Mouse (Mus musculus): ENCODE measurements at regions not wholly inside any gene's neighbourhood (a gene's known extent, or its start where the extent isn't known, plus 50 kb on each side); places are given as distances from the start of the nearest gene placed in this dataset.
A peak's percentile ranks its signal among the peaks of the same experiment; 100 is the strongest.

DNA sequence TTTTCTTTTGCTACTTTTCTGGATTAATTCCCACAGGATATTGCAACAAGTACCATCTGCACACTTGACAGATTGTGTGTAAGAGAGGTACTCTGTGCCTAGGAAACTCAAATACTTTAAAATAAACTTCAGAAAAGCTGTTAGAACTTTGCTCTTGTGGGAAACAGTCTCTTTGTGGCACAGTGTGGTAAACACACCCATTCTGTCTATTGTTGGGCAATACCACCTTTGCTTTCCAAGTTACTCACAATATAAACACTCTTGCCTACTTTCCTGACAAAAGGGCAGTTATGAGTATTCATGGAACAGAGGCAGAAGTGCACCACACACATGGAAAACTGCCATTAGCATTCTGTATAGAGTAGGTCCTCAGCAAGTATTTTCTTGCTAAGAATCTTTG, 577.5 kb upstream of the Lrrn3 start:
- no peak for TF ChIP-seq POLR2A (IDR thresholded peaks at IDR 0.05; ENCODE audit: low read depth, low read length)
- no peak for TF ChIP-seq CTCF (conservative IDR thresholded peaks at IDR 0.05; ENCODE audit: insufficient read depth, insufficient read length, low read depth, low read length)

GRCm38 (mm10) chr12:42049056-42049455, 562.8 kb upstream of the Lrrn3 start:
- Histone ChIP-seq H3K4me1 (ENCODE audit: control insufficient read depth, insufficient read depth, low read length) (no peaks in the 10 kb centered on the region), H3K27ac (ENCODE audit: insufficient read depth, low read depth, low read length) (no peak overlapping the region), H3K4me3 (ENCODE audit: insufficient read depth, low read depth, low read length) (no peak overlapping the region), H3K27me3 (replicated peaks; ENCODE audit: control insufficient read depth, insufficient read depth, low read length) (no peaks in the 10 kb centered on the region), H3K36me3 (ENCODE audit: control insufficient read depth, insufficient read depth, low read length) (no peaks in the 10 kb centered on the region)
- no peak for DNase-seq
- 27% methylated on average over 1 of the region's 1 CpGs for WGBS
- TF ChIP-seq CTCF (conservative IDR thresholded peaks at IDR 0.05; ENCODE audit: insufficient read depth, insufficient read length, low read depth, low read length) (no peak), POLR2A (IDR thresholded peaks at IDR 0.05; ENCODE audit: low read depth, low read length) (no peak)

More for the DNA sequence above, 577.5 kb upstream of the Lrrn3 start:
- no peak overlapping the region for H3K4me3 ChIP-seq (ENCODE audit: insufficient read depth, low read depth, low read length)
- no peaks in the 10 kb centered on the region for H3K4me1 ChIP-seq (ENCODE audit: control insufficient read depth, insufficient read depth, low read length)
- H3K36me3 ChIP-seq (ENCODE audit: control insufficient read depth, insufficient read depth, low read length) = no peaks in the 10 kb centered on the region
- no peak overlapping the region for H3K27ac ChIP-seq (ENCODE audit: insufficient read depth, low read depth, low read length)
- no peak for DNase-seq
- no peaks in the 10 kb centered on the region for H3K27me3 ChIP-seq (replicated peaks; ENCODE audit: control insufficient read depth, insufficient read depth, low read length)

DNA sequence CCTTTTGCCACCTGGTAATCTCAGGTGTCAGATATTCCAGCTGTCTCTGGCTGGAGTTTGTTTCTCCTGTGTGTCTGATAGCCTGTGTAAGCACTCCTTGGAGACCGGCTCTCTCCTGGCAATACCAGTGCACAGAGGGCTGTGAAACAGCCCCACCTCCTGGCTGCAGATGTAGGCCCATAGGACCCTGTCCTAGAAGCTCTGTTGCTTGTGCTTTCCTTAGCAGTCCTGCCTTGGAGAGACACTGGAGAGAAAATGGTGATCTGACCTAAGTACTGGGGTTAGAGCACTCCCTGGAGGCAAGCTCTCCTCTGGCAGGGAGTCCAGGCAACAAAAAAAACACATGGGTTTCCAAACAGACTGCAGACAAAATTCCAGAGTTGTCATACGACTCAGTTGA, 541.6 kb upstream of the Lrrn3 start:
- 50% methylated on average over 2 of the region's 2 CpGs for WGBS
- Histone ChIP-seq H3K27ac (ENCODE audit: insufficient read depth, low read depth, low read length) (no peak overlapping the region), H3K27me3 (replicated peaks; ENCODE audit: control insufficient read depth, insufficient read depth, low read length) (no peaks in the 10 kb centered on the region), H3K4me1 (ENCODE audit: control insufficient read depth, insufficient read depth, low read length) (no peaks in the 10 kb centered on the region), H3K36me3 (ENCODE audit: control insufficient read depth, insufficient read depth, low read length) (no peaks in the 10 kb centered on the region), H3K4me3 (ENCODE audit: insufficient read depth, low read depth, low read length) (no peak overlapping the region)
- no peak for DNase-seq
- no peak for TF ChIP-seq POLR2A (IDR thresholded peaks at IDR 0.05; ENCODE audit: low read depth, low read length)
- TF ChIP-seq CTCF (conservative IDR thresholded peaks at IDR 0.05; ENCODE audit: insufficient read depth, insufficient read length, low read depth, low read length) = 0 out of 2 replicates have a peak, but pooled peaks have one; percentile 14

DNA sequence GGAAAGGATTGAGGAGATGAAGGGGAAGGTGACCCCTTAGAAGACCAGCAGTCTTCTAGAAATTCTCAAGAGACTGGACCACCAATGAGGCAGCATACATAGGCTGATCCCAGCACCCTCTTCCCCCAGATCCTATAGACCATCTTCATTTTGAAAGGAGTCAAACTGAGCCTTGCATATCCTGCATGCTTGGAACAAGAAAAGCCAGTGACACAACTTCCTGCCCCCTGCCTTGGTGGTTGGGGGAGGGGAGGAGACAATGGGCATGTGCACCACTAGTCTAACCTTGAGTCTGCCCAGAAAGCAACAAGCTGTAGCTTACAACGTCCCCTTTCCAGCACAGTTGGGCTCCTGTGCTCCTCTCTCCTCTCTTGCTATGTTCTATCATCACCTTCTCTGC, 531.3 kb upstream of the Lrrn3 start:
- Histone ChIP-seq H3K4me1 (ENCODE audit: control insufficient read depth, insufficient read depth, low read length) (no peaks in the 10 kb centered on the region), H3K4me3 (ENCODE audit: insufficient read depth, low read depth, low read length) (no peak overlapping the region), H3K27me3 (replicated peaks; ENCODE audit: control insufficient read depth, insufficient read depth, low read length) (no peaks in the 10 kb centered on the region), H3K36me3 (ENCODE audit: control insufficient read depth, insufficient read depth, low read length) (no peaks in the 10 kb centered on the region), H3K27ac (ENCODE audit: insufficient read depth, low read depth, low read length) (no peak overlapping the region)
- WGBS = 73% methylated on average over 1 of the region's 1 CpGs
- TF ChIP-seq POLR2A (IDR thresholded peaks at IDR 0.05; ENCODE audit: low read depth, low read length) (no peak), CTCF (conservative IDR thresholded peaks at IDR 0.05; ENCODE audit: insufficient read depth, insufficient read length, low read depth, low read length) (no peak)
- no peak for DNase-seq

DNA sequence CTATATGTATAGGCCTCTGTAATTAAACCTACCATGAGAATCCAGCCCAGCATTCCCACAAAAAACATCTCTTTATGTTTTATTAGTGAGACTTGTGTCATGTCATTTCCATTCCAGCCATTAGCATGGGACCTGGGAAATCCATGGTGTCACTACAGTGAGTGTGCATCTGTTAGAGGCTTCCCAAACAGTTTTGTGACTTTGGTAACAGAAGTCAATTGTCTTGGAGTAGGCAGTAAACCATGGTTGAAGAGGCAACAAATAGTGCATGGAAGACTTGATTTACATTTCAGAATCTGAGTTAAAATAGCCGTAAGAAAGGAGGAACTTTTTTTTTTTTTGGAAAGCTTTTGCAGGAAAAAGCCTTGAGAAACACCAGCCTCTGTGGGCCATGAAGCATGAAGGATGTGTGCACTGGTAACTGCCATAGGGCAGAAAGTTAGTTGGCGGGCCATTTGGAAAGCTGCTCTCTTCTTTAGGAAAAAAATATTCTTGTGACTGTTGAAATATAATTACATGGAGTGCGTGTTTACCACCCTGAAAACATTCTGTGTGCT, 522.7 kb upstream of the Lrrn3 start:
- no peaks in the 10 kb centered on the region for H3K36me3 ChIP-seq (ENCODE audit: control insufficient read depth, insufficient read depth, low read length)
- H3K27me3 ChIP-seq (replicated peaks; ENCODE audit: control insufficient read depth, insufficient read depth, low read length) = no peaks in the 10 kb centered on the region
- 26% methylated on average over 3 of the region's 3 CpGs for WGBS
- DNase-seq = no peak
- no peaks in the 10 kb centered on the region for H3K4me1 ChIP-seq (ENCODE audit: control insufficient read depth, insufficient read depth, low read length)
- no peak overlapping the region for H3K4me3 ChIP-seq (ENCODE audit: insufficient read depth, low read depth, low read length)
- no peak overlapping the region for H3K27ac ChIP-seq (ENCODE audit: insufficient read depth, low read depth, low read length)
- TF ChIP-seq POLR2A (IDR thresholded peaks at IDR 0.05; ENCODE audit: low read depth, low read length) (no peak), CTCF (conservative IDR thresholded peaks at IDR 0.05; ENCODE audit: insufficient read depth, insufficient read length, low read depth, low read length) (no peak)

GRCm38 (mm10) chr12:42006912-42007311, 520.7 kb upstream of the Lrrn3 start:
- TF ChIP-seq CTCF (conservative IDR thresholded peaks at IDR 0.05; ENCODE audit: insufficient read depth, insufficient read length, low read depth, low read length) (no peak), POLR2A (IDR thresholded peaks at IDR 0.05; ENCODE audit: low read depth, low read length) (no peak)
- no peak for DNase-seq
- no peak overlapping the region for H3K4me3 ChIP-seq (ENCODE audit: insufficient read depth, low read depth, low read length)
- H3K4me1 ChIP-seq (ENCODE audit: control insufficient read depth, insufficient read depth, low read length) = no peaks in the 10 kb centered on the region
- no peaks in the 10 kb centered on the region for H3K27me3 ChIP-seq (replicated peaks; ENCODE audit: control insufficient read depth, insufficient read depth, low read length)
- no peaks in the 10 kb centered on the region for H3K36me3 ChIP-seq (ENCODE audit: control insufficient read depth, insufficient read depth, low read length)
- WGBS = 63% methylated on average over 2 of the region's 2 CpGs
- H3K27ac ChIP-seq (ENCODE audit: insufficient read depth, low read depth, low read length) = no peak overlapping the region
